Mouse (Mus musculus) kidney, postnatal 0 days (tissue): ENCODE results near the gene Gdpd5. TPM values are rescaled to one million over a fixed set of nuclear protein-coding genes. Genes with fewer than 3 reads are reported as not detected.

Experiments
- ATAC-seq: fragments of 200-750 bp; cut with Nextera tagmentation; replicated peaks from 2 replicates; pipeline ENCODE4 v1.8.0; 2017; ENCODE audit warnings: low read depth, moderate number of reproducible peaks, moderate TSS enrichment, moderate library complexity; ENCODE audit not compliant: low FRiP score
- DNase-seq: peaks from one replicate; pipeline ENCODE4 v3.0.0-alpha.2; 2016; ENCODE audit warnings: low spot score
- H3K27ac ChIP-seq: fragments of 300-500 bp; sonication (generic); 2 replicates; pipeline ENCODE4 v1.5.1; 2014; ENCODE audit warnings: mild to moderate bottlenecking
- H3K27me3 ChIP-seq: fragments of 300-500 bp; sonication (generic); 2 replicates; pipeline ENCODE4 v1.6.1; 2014; ENCODE audit warnings: low read length, mixed read lengths; ENCODE audit not compliant: insufficient read depth
- H3K36me3 ChIP-seq: fragments of 300-500 bp; sonication (generic); 2 replicates; pipeline ENCODE4 v1.6.1; 2014; ENCODE audit warnings: low read length, mixed read lengths; ENCODE audit not compliant: insufficient read depth
- H3K4me1 ChIP-seq: fragments of 300-500 bp; sonication (generic); replicated peaks from 2 replicates; pipeline ENCODE4 v1.6.1; 2014; ENCODE audit warnings: antibody characterized with exemption, low read length, mixed read lengths; ENCODE audit not compliant: insufficient read depth
- H3K4me2 ChIP-seq: fragments of 300-500 bp; sonication (generic); 2 replicates; pipeline ENCODE4 v1.6.1; 2014; ENCODE audit warnings: mild to moderate bottlenecking, low read length, moderate library complexity, mixed read lengths
- H3K4me3 ChIP-seq: fragments of 300-500 bp; sonication (generic); replicated peaks from 2 replicates; pipeline ENCODE4 v1.5.1; 2014; ENCODE audit warnings: low read depth, low read length
- H3K9ac ChIP-seq: fragments of 300-500 bp; sonication (generic); 2 replicates; pipeline ENCODE4 v1.6.1; 2014; ENCODE audit warnings: low read depth, low read length
- H3K9me3 ChIP-seq: fragments of 300-500 bp; sonication (generic); replicated peaks from 2 replicates; pipeline ENCODE4 v1.6.1; 2016; ENCODE audit warnings: low read length, inconsistent platforms, mixed read lengths
- CTCF ChIP-seq: IDR thresholded peaks from 2 replicates; pipeline ENCODE4 v1.5.1; 2016; ENCODE audit warnings: antibody characterized with exemption, low read depth, mild to moderate bottlenecking, moderate library complexity
- WGBS: fragments of 180-500 bp; shearing (Covaris S2); extraction: QIAGEN DNeasy Blood & Tissue Kit; methylation state at CpG from one replicate; pipeline ENCODE4 v1.1.7; 2014; 5-methylcytosine and 5-hydroxymethylcytosine counted together
- polyA plus RNA-seq: library from polyadenylated mRNA; unstranded; fragments of >200 nt; fragmentation: Nextera tagmentation; extraction: Ambion mirVana; gene quantifications from 2 replicates; pipeline ENCODE4 v1.2.1, GENCODE M21; 2015

Gene Gdpd5
- polyA plus RNA-seq, 1 experiment from 2014 or later: 11.8 TPM

DNA sequence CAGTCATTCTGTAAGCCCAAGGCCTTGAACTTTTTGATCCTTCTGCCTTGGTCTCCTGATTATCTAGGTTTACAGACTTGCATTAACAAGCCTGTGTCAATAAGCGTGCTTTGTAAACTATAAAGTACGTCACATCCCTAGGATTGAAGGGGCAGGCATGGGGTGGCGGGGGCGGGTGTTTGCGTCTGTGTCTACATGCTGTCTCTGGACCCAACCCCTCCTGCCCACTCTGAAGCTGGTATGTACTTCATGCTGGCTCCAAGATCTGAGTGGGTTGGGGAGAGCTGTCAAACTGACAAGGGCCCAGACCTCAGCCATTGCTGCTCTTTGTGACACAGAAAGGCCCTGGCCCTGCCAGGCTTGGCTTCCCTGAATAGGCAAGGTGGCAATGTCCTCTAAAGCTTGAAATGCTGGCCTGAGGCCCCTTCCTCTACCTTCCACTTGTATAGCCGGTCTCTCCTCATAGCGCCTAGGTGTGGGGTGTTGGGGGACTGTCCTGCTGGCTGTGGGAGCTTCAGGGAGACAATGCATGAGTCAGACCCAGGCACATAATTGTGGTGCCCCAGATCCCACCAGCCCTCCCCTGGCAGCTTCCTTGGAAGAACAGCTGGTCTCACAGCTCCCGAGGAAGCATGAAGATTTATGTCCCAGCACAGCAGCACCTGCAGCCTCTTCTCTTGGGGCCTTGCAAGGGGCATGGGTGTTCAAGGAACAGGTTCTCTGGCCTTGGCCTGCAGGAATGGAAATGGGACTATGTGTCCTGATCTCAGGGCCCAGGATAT lies 28.4 kb downstream of the Gdpd5 start:
- ATAC-seq (no peak), DNase-seq (peak; percentile 40)
- Histone ChIP-seq H3K9ac (no peak overlapping the region), H3K4me3 (no peak overlapping the region), H3K4me1 (peaks cover 6% of the 10 kb centered on the region; the same call in 1 of the 2 replicates), H3K27me3 (no peaks in the 10 kb centered on the region), H3K27ac (0 out of 2 replicates have a peak overlapping the region, but pooled peaks have one; percentile 27), H3K36me3 (no peaks in the 10 kb centered on the region), H3K4me2 (no peak overlapping the region), H3K9me3 (no peaks in the 10 kb centered on the region)
- TF ChIP-seq CTCF: no peak
- WGBS: 59% methylated on average over 8 of the region's 8 CpGs

DNA sequence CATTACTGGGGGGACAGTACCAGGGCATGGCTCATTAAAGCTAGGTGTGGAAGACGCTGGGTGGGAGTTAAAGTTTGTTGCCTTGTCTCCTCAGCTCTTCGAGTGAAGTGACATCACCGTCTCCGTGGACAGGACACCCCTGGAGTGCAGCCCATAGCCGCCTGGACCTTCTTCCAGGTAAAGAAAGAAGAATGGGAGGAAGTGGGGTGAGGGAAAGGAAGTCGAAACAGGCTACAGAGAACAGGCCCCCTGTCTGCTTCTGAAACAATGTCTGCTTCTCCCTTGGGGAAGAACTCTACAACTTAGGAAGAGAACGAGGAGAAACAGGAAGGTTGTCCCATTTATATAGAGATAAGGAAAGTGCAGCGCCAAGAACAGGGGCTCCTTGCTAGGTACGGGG lies 29.1 kb downstream of the Gdpd5 start:
- WGBS: 55% methylated on average over 9 of the region's 9 CpGs
- no peak for ATAC-seq

GRCm38 (mm10) chr7:99411047-99411779 lies 30.0 kb downstream of the Gdpd5 start:
- Histone ChIP-seq H3K36me3 (no peaks in the 10 kb centered on the region), H3K4me1 (peaks cover 6% of the 10 kb centered on the region; the same call in 1 of the 2 replicates), H3K27me3 (no peaks in the 10 kb centered on the region), H3K9ac (no peak overlapping the region), H3K9me3 (no peaks in the 10 kb centered on the region), H3K4me2 (no peak overlapping the region), H3K27ac (no peak overlapping the region), H3K4me3 (no peak overlapping the region)
- TF ChIP-seq CTCF: no peak
- WGBS: 20% methylated on average over 6 of the region's 6 CpGs
- DNase-seq: no peak
- ATAC-seq: no peak

More for the DNA sequence above, 29.1 kb downstream of the Gdpd5 start:
- TF ChIP-seq CTCF: no peak
- H3K4me3 ChIP-seq: no peak overlapping the region
- H3K9ac ChIP-seq: no peak overlapping the region
- no peaks in the 10 kb centered on the region for H3K27me3 ChIP-seq
- peaks cover 6% of the 10 kb centered on the region; the same call in 1 of the 2 replicates for H3K4me1 ChIP-seq
- no peak overlapping the region for H3K27ac ChIP-seq
- H3K36me3 ChIP-seq: no peaks in the 10 kb centered on the region
- no peak overlapping the region for H3K4me2 ChIP-seq
- DNase-seq: no peak
- H3K9me3 ChIP-seq: no peaks in the 10 kb centered on the region

DNA sequence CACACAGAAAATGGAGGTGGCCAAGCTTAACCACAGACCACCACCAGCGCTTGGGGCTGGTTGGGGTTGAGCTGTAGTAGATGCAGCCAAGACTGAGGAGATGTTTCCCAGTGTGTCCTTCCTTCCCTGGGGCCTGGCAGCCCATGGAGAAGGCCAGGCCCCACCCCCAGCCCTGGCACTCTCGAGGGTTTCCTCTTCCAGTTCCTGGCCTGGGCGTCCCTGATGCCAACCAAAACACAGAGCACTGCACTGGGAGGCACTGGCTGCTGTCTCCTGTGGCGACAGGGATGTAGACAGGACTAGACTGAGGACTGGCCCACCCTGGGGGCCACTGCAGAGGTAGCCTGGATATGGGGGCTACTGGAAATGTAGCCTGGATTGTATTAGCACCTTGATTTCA lies 33.8 kb downstream of the Gdpd5 start:
- Histone ChIP-seq H3K27ac (no peak overlapping the region), H3K4me2 (no peak overlapping the region), H3K4me3 (no peak overlapping the region), H3K36me3 (no peaks in the 10 kb centered on the region), H3K9ac (no peak overlapping the region), H3K4me1 (peaks cover 6% of the 10 kb centered on the region; the same call in 1 of the 2 replicates), H3K9me3 (no peaks in the 10 kb centered on the region), H3K27me3 (no peaks in the 10 kb centered on the region)
- no peak for DNase-seq
- WGBS: 64% methylated on average over 4 of the region's 4 CpGs
- no peak for ATAC-seq
- TF ChIP-seq CTCF: no peak

GRCm38 (mm10) chr7:99419311-99419710 lies 38.1 kb downstream of the Gdpd5 start:
- H3K4me2 ChIP-seq: no peak overlapping the region
- WGBS: 50% methylated on average over 3 of the region's 3 CpGs
- H3K4me3 ChIP-seq: no peak overlapping the region
- H3K4me1 ChIP-seq: 0 out of 2 replicates have a peak, but pooled peaks cover 11% of the 10 kb centered on the region
- no peak overlapping the region for H3K27ac ChIP-seq
- no peak for DNase-seq
- no peaks in the 10 kb centered on the region for H3K36me3 ChIP-seq
- TF ChIP-seq CTCF: no peak
- no peaks in the 10 kb centered on the region for H3K9me3 ChIP-seq
- ATAC-seq: no peak
- no peaks in the 10 kb centered on the region for H3K27me3 ChIP-seq
- H3K9ac ChIP-seq: no peak overlapping the region

GRCm38 (mm10) chr7:99421006-99421405 lies 39.8 kb downstream of the Gdpd5 start:
- Histone ChIP-seq H3K9me3 (no peaks in the 10 kb centered on the region), H3K4me2 (no peak overlapping the region), H3K4me3 (no peak overlapping the region), H3K9ac (no peak overlapping the region), H3K27me3 (no peaks in the 10 kb centered on the region), H3K4me1 (0 out of 2 replicates have a peak, but pooled peaks cover 11% of the 10 kb centered on the region), H3K36me3 (no peaks in the 10 kb centered on the region), H3K27ac (peak overlapping the region; percentile 60; the same call in 1 of the 2 replicates)
- DNase-seq: no peak
- 71% methylated on average over 6 of the region's 6 CpGs for WGBS
- TF ChIP-seq CTCF: no peak
- ATAC-seq: 0 out of 2 replicates have a peak, but pooled peaks have one; percentile 30
